Mouse (Mus musculus) heart, embryonic 14.5 days (tissue): ENCODE results near the gene Bub1b. TPM values are rescaled to one million over a fixed set of nuclear protein-coding genes. Genes with fewer than 3 reads are reported as not detected.

Source experiments
- ATAC-seq: fragments of 200-750 bp; cut with Nextera tagmentation; 2 replicates; pipeline ENCODE4 v1.8.0; 2017; ENCODE audit warnings: low read depth, moderate TSS enrichment; ENCODE audit not compliant: insufficient number of reproducible peaks, insufficient read depth, low FRiP score
- H3K27ac ChIP-seq, 2 experiments: fragments of 200-500 bp in 1 of 2; fragments of 300-500 bp in 1 of 2; sonication (generic) in 1 of 2; replicated peaks in 1 of 2; 2 replicates each; pipeline ENCODE4 v1.5.1; 2012 to 2014; ENCODE audit warnings: low read depth in 2 of 2, low read length in 2 of 2, control low read depth in 1 of 2, mild to moderate bottlenecking in 1 of 2, mixed read lengths in 1 of 2; ENCODE audit not compliant: control insufficient read depth in 1 of 2, insufficient read depth in 1 of 2
- H3K27me3 ChIP-seq: fragments of 300-500 bp; sonication (generic); 2 replicates; pipeline ENCODE4 v1.6.1; 2014; ENCODE audit warnings: mild to moderate bottlenecking, low read length, control low read depth; ENCODE audit not compliant: control insufficient read depth, insufficient read depth
- H3K36me3 ChIP-seq: fragments of 300-500 bp; sonication (generic); 2 replicates; pipeline ENCODE4 v1.6.1; 2014; ENCODE audit warnings: mild to moderate bottlenecking, control low read depth, low read length, mixed read lengths; ENCODE audit not compliant: control insufficient read depth, insufficient read depth
- H3K4me1 ChIP-seq, 2 experiments: fragments of 200-500 bp in 1 of 2; fragments of 300-500 bp in 1 of 2; sonication (generic) in 1 of 2; 2 replicates each; pipeline ENCODE4 v1.6.1; 2012 to 2014; ENCODE audit warnings: low read length in 2 of 2, control low read depth in 1 of 2, mixed read lengths in 1 of 2; ENCODE audit not compliant: control insufficient read depth in 2 of 2, insufficient read depth in 2 of 2
- H3K4me2 ChIP-seq: fragments of 300-500 bp; sonication (generic); 2 replicates; pipeline ENCODE4 v1.6.1; 2014; ENCODE audit warnings: mild to moderate bottlenecking, low read length
- H3K4me3 ChIP-seq, 2 experiments: fragments of 200-500 bp in 1 of 2; fragments of 300-500 bp in 1 of 2; sonication (generic) in 1 of 2; 2 replicates each; pipeline ENCODE4 v1.5.1; 2012 to 2014; ENCODE audit warnings: low read length in 2 of 2, mild to moderate bottlenecking in 2 of 2, control low read depth in 1 of 2, low read depth in 1 of 2, moderate library complexity in 1 of 2; ENCODE audit not compliant: control insufficient read depth in 1 of 2, insufficient read depth in 1 of 2
- H3K9ac ChIP-seq: fragments of 300-500 bp; sonication (generic); 2 replicates; pipeline ENCODE4 v1.6.1; 2014; ENCODE audit warnings: mild to moderate bottlenecking, low read length
- H3K9me3 ChIP-seq: fragments of 300-500 bp; sonication (generic); 2 replicates; pipeline ENCODE4 v1.6.1; 2016; ENCODE audit warnings: low read length, control low read depth; ENCODE audit not compliant: control insufficient read depth
- WGBS: fragments of 180-500 bp; shearing (Covaris S2); extraction: QIAGEN DNeasy Blood & Tissue Kit; methylation state at CpG from one replicate; pipeline ENCODE4 v1.1.7; 2014; 5-methylcytosine and 5-hydroxymethylcytosine counted together
- polyA plus RNA-seq: library from polyadenylated mRNA; unstranded; fragments of >200 nt; fragmentation: Nextera tagmentation; extraction: Ambion mirVana; gene quantifications from 2 replicates; pipeline ENCODE4 v1.2.1, GENCODE M21; 2014

Bub1b gene
- polyA plus RNA-seq, 1 experiment from 2014 or later: 67.1 TPM

DNA sequence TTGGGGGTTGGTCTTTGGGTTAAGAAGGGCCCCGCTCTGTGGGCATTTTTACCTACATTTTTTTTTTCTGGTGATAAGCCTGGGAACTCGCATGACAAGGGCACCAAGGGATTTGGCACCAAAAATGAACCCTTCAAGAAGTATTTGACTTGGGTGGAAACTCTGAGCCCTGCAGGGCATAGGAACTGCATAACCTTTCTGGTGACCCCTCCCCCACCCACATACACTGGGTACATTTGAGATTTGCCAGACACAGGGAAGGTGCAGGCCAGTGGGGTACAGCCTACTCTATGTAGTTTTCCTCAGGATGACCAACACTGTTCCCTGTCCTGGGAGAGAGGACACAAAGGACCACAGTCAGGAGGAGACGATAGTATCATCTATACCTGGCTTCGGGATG, 67.6 kb downstream of the Bub1b start:
- Histone ChIP-seq H3K36me3 (no peaks in the 10 kb centered on the region), H3K27ac (no peak overlapping the region), H3K9ac (no peak overlapping the region), H3K27me3 (no peaks in the 10 kb centered on the region), H3K4me2 (peak overlapping the region; percentile 80), H3K4me3 (no peak overlapping the region), H3K9me3 (no peaks in the 10 kb centered on the region), H3K4me1 (peaks cover 46 to 61% of the 10 kb centered on the region in 2 experiments)
- ATAC-seq: no peak
- 75% methylated on average over 4 of the region's 4 CpGs for WGBS

DNA sequence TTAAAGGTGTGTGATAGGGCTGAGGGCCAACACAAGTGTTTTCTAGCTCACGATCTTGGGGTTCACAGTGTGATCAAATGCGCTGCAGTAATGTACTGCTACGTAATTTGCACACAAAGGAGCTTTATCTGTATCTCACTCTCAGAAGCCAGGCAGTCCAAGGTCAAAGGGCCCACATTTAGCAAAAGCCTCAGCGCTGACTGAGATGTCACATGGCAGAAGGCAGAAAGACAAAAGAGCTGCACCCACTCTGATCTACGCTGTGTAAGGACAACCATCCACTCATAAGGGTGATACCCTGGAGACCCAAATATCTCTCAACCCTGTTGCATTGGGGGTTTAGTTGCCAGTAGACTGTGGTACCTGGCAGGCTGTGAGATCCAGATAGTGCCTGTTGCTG, 69.2 kb downstream of the Bub1b start:
- WGBS: 34% methylated on average over 5 of the region's 5 CpGs
- Histone ChIP-seq H3K27me3 (peaks cover under 1% of the 10 kb centered on the region; the same call in 1 of the 2 replicates), H3K36me3 (no peaks in the 10 kb centered on the region), H3K4me3 (no peak overlapping the region), H3K9me3 (no peaks in the 10 kb centered on the region), H3K4me2 (0 out of 2 replicates have a peak overlapping the region, but pooled peaks have one; percentile 1), H3K27ac (peak overlapping the region; percentile 61 to 65), H3K9ac (peak overlapping the region; percentile 34; the same call in 1 of the 2 replicates), H3K4me1 (peaks cover 46 to 63% of the 10 kb centered on the region in 2 experiments)
- ATAC-seq: no peak

- 79% methylated on average over 6 of the region's 6 CpGs for WGBS
Measured at GRCm38 (mm10) chr2:118669245-118669644, 71.2 kb downstream of the Bub1b start.

DNA sequence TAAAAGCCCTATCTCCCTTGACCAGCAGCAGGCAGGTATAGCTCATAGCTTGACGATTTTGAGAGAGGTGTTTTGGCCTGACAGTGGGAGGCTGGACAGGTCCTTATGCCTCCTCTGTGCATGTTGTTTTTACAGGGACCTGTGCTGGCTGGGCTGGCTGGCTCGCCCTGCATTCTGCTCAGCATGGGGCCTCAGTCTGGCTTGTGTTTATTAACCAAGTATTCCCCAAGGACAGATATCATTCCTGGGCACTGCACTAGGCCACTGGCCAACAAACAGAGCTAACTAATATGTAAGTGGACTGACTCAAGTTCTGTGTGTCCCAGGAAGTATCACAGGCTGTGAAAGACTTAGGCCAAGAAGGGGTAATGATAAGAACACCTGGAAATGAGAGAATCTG, 71.8 kb downstream of the Bub1b start:
- 11% methylated on average over 2 of the region's 2 CpGs for WGBS
- Histone ChIP-seq H3K9ac (no peak overlapping the region), H3K9me3 (no peaks in the 10 kb centered on the region)

More at GRCm38 (mm10) chr2:118669245-118669644, 71.2 kb downstream of the Bub1b start:
- Histone ChIP-seq H3K4me3 (no peak overlapping the region), H3K36me3 (no peaks in the 10 kb centered on the region), H3K4me1 (peaks cover 36 to 53% of the 10 kb centered on the region in 2 experiments), H3K27ac (peak overlapping the region in 1 of 2 experiments; percentile 61; a peak in 1 of 4 replicates), H3K27me3 (peaks cover 19% of the 10 kb centered on the region), H3K4me2 (no peak overlapping the region), H3K9me3 (no peaks in the 10 kb centered on the region), H3K9ac (no peak overlapping the region)
- no peak for ATAC-seq

GRCm38 (mm10) chr2:118671728-118672127, 73.7 kb downstream of the Bub1b start:
- no peaks in the 10 kb centered on the region for H3K36me3 ChIP-seq
- H3K4me3 ChIP-seq: no peak overlapping the region
- no peak overlapping the region for H3K4me2 ChIP-seq
- no peaks in the 10 kb centered on the region for H3K9me3 ChIP-seq
- H3K27ac ChIP-seq: no peak overlapping the region
- ATAC-seq: no peak
- peaks cover 16 to 32% of the 10 kb centered on the region in 2 experiments for H3K4me1 ChIP-seq
- H3K9ac ChIP-seq: no peak overlapping the region
- peaks cover 43% of the 10 kb centered on the region for H3K27me3 ChIP-seq
- WGBS: 60% methylated on average over 1 of the region's 1 CpGs

More for the DNA sequence above, 71.8 kb downstream of the Bub1b start:
- Histone ChIP-seq H3K27ac (peak overlapping the region in 1 of 2 experiments; percentile 61; a peak in 1 of 4 replicates), H3K27me3 (peaks cover 25% of the 10 kb centered on the region), H3K36me3 (no peaks in the 10 kb centered on the region), H3K4me1 (peaks cover 31 to 48% of the 10 kb centered on the region in 2 experiments), H3K4me3 (no peak overlapping the region), H3K4me2 (peak overlapping the region; percentile 8; the same call in 1 of the 2 replicates)
- ATAC-seq: 0 out of 2 replicates have a peak, but pooled peaks have one; percentile 40

DNA sequence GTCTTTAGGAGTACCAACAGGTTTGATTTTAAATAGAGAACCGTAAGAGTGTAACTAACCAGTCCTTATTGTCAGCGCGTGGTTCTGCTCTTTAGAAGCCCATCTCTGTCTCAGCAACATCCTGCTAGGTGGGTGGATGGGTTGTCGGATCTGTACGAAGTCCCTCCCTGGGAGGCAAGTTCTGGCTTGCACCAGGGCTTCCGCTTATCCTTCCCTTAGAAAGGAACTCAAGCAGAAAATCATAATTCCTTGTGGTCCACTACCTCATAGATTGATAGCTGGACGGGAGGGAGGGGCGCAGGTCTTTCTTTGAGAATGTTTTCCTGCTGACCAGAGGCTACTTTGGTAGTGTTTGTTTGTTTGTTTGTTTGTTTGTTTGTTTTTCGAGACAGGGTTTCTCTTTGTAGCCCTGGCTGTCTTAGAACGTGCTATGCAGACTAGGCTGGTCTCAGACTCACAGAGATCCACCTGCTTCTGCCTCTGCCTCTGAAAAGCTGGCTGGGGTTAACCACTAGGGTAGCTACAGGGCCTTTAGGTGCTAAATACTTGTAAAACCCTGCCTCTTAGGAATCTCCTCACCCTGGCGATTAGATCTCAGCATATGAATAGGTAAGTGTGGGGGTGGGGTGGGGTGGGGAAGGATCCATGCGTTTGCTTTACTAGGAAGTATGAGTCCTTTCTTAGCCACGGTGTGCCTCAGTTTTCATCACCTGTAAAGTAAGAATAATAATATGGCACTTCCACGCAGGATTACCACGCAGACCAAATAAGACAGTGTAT, 75.9 kb downstream of the Bub1b start:
- peaks cover 16 to 33% of the 10 kb centered on the region in 2 experiments for H3K4me1 ChIP-seq
- no peaks in the 10 kb centered on the region for H3K36me3 ChIP-seq
- no peak overlapping the region for H3K4me3 ChIP-seq
- H3K27me3 ChIP-seq: peaks cover 64% of the 10 kb centered on the region
- H3K9me3 ChIP-seq: no peaks in the 10 kb centered on the region
- H3K4me2 ChIP-seq: no peak overlapping the region
- no peak for ATAC-seq
- H3K9ac ChIP-seq: no peak overlapping the region
- 33% methylated on average over 15 of the region's 15 CpGs for WGBS
- no peak overlapping the region for H3K27ac ChIP-seq

DNA sequence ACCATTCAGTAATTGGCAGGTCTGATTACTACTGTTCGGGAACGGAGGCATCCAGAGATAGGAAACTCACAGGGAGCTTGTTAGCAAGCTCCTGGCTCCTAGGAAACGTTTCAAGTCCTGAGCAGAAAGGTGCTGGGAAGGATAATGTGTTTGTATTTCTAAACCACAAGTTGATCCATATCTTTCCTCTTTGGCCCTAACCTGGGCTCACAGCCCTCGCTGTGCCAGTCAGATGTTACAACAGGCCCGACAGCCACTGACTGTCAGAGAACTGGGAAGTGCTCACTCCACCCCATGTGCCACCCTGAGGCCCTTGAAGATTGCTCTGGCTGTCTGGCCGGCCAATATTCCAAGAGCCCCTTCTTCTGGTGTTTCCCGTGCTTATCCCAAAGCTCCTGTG, 76.5 kb downstream of the Bub1b start:
- Histone ChIP-seq H3K4me3 (no peak overlapping the region), H3K9ac (no peak overlapping the region), H3K4me1 (peaks cover 15 to 28% of the 10 kb centered on the region in 2 experiments), H3K9me3 (no peaks in the 10 kb centered on the region), H3K27me3 (peaks cover 69% of the 10 kb centered on the region), H3K27ac (no peak overlapping the region), H3K36me3 (no peaks in the 10 kb centered on the region), H3K4me2 (no peak overlapping the region)
- no peak for ATAC-seq
- WGBS: 23% methylated on average over 7 of the region's 7 CpGs
